20 mouse cellular contexts compared by ENCODE assay signal in the genomic region with DNA sequence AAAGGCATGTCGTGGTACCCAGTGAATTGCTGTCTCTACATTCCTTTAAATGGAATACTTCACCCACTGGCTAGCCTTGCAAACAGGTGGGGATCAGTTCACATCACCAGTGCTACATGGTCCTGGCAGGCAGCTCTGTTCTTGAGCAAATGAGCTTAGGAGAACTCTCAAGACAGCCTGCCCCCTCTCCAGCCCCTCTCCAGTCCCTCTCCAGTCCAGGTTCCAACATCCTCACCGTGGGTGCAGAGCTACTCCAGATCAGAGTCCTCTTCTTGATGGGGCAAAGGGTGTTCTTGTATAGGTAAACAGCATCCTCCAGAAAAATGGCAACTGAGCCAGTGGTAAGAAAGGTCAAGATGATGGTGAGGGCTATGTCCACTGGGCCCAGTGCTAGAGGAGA. TPM values are rescaled to one million over a fixed set of nuclear protein-coding genes. Genes with fewer than 3 reads are reported as not detected.
"Had no signal": no experiment of that assay in that cellular context is flagged by ENCODE, and none has a peak within 500 bp of the region (broad histone marks: within the 10 kb centered on the region; RNA-seq: fewer than 3 reads in every experiment).

No protein-coding gene starts in this region.

- H3K9ac ChIP-seq: liver, embryonic 12.5 days; liver, embryonic 14.5 days; lung, embryonic 14.5 days; midbrain, embryonic 13.5 days; midbrain, embryonic 15.5 days; neural tube, embryonic 12.5 days; stomach, embryonic 15.5 days had no signal

- DNase-seq: lung, embryonic 14.5 days; right cerebral cortex, postnatal 14 days; thymus, adult 2 months; thymus, postnatal 25 days; thymus, postnatal 4 days had no signal

- H3K4me2 ChIP-seq: liver, embryonic 12.5 days; lung, embryonic 14.5 days; midbrain, embryonic 11.5 days; midbrain, embryonic 13.5 days; midbrain, embryonic 15.5 days; neural tube, embryonic 12.5 days; stomach, embryonic 15.5 days had no signal

- H3K4me1 ChIP-seq: midbrain, embryonic 13.5 days; midbrain, embryonic 15.5 days; stomach, embryonic 15.5 days had no signal

- H3K9me3 ChIP-seq: liver, embryonic 12.5 days; megakaryocyte, embryonic 14.5 days; midbrain, embryonic 13.5 days; midbrain, embryonic 15.5 days; neural tube, embryonic 12.5 days; stomach, embryonic 15.5 days had no signal

- H3K36me3 ChIP-seq: liver, embryonic 12.5 days; midbrain, embryonic 15.5 days; neural tube, embryonic 12.5 days; stomach, embryonic 15.5 days had no signal

- H3K27ac ChIP-seq: liver, embryonic 12.5 days; liver, embryonic 14.5 days; macrophage; midbrain, embryonic 13.5 days; midbrain, embryonic 15.5 days; neural tube, embryonic 12.5 days; stomach, embryonic 15.5 days; stomach, postnatal 0 days had no signal

- ATAC-seq: liver, embryonic 12.5 days; midbrain, embryonic 13.5 days; midbrain, embryonic 15.5 days had no signal

- H3K27me3 ChIP-seq: midbrain, embryonic 13.5 days; midbrain, embryonic 15.5 days; neural tube, embryonic 12.5 days; stomach, embryonic 15.5 days had no signal

- H3K4me3 ChIP-seq: liver, embryonic 12.5 days; megakaryocyte, embryonic 14.5 days; midbrain, embryonic 13.5 days; midbrain, embryonic 15.5 days; neural tube, embryonic 12.5 days; stomach, embryonic 15.5 days had no signal

RNA-seq across cellular contexts. Expression of a gene that starts 8.3 kb away (rescaled TPM):
- polyA plus RNA-seq: spleen, adult 2 months; urinary bladder, adult 2 months had no signal

RNA-seq across cellular contexts. Expression of a gene that starts 16.6 kb away (rescaled TPM):
- polyA plus RNA-seq: liver, embryonic 12.5 days; liver, embryonic 14.5 days; liver, embryonic 16.5 days; lung, embryonic 14.5 days; lung, embryonic 16.5 days; macrophage; midbrain, embryonic 11.5 days; midbrain, embryonic 13.5 days; midbrain, embryonic 15.5 days; neural tube, embryonic 12.5 days; neural tube, embryonic 14.5 days; spleen, adult 2 months; stomach, postnatal 0 days; thymus, adult 2 months; urinary bladder, adult 2 months had no signal
